Mouse (Mus musculus): ENCODE measurements around the gene Tulp4.
"Not testable (repeated sequence)": the region's sequence is repeated elsewhere in the genome, so short reads cannot be mapped to it uniquely, and the experiment has no call there.

Gene Tulp4

DNA sequence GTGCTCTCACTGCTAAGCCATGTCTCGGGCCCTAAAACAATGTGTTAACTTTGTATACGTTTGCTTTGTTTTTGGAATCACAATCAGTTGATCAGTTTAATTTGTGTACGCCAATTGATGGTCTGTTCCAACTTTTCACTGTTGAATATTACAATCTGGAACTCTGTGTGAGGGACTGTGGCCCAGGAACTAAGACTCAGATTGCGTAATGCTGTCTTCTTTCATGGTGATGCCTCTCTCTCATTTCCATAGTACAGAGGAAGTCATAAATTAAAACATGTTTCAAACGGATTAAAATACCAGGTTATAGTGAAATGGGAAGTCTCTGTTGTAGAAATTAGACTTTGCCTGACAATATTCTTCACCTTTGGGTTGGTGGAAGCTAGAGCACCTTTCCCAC, 83.0 kb downstream of the Tulp4 start:
- no peak for DNase-seq (ENCODE audit: low spot score)

DNA sequence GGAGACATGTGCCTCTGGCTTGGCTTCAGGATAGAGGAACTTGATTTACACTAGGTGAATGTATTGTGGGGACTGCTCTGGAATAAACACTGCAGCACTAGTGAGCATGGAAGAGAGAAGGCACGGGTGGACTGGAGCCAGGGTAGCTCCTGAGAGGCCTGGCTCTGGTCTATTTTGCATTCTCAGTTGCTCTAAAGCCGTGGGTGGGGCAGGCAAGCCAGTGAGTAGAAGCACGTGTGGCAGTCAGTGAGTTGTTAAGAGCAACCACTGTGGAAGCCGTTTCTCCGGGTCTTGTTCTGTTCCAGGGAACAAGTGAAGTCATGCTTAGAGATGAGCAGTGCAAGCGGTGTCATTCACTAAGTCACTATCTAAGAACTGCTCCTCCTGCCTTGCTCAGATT, 86.0 kb downstream of the Tulp4 start:
- DNase-seq (ENCODE audit: low spot score), result no peak

DNA sequence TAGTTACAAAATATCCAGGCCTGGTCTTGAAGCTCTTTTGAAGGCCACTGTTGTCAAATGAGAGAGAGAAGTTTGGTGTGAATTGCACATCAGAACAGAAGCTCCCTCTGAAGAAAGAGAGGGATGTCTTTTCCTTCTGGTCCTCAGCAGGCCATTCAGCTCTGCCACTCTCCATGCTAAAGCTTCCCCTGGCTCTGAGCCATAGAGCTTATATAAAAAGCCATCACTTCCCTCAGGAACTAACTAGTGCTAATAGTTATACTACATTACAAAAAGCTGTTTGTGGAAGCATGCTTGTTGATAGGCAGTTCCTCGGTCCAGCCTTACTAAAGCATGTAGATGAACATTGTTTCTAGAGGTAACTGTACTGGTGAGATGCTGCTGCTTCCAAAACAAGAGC, 89.2 kb downstream of the Tulp4 start:
- no peak for DNase-seq (ENCODE audit: low spot score)

DNA sequence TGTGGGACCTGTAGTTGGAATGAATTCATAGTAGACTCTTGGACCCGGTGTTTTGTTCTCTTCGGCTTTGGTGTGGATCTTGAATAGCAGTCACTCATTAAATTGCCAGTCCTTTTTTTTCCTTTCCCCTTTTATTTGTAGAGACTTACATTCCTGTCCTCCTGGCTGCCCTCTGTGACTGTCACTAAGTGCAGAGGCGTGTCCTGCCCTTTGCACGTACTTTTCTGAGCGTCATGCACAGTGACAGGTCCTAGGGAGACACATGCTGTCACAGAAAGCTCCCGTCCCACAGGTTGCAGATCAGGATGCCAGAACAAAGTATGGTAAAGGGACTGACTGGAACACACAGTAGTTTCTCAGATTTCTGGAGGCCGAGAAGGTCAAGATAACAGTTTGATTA, 91.3 kb downstream of the Tulp4 start:
- no peak for DNase-seq (ENCODE audit: low spot score)

DNA sequence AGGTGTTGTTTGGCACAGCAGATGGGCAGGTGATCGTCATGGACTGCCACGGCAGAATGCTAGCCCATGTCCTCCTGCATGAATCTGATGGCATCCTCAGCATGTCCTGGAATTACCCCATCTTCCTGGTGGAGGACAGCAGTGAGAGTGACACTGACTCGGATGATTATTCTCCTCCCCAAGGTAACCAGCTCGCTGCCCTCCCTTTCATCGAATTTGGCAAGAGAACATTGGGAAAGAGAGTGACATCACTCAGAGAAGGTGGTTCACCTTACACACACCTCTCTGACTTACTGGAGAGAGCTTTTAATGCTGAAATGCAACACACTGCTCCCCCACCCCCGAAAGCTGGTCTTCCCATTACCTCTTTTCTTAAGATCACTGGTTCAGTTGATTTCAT, 92.4 kb downstream of the Tulp4 start:
- no peak for DNase-seq (ENCODE audit: low spot score)

DNA sequence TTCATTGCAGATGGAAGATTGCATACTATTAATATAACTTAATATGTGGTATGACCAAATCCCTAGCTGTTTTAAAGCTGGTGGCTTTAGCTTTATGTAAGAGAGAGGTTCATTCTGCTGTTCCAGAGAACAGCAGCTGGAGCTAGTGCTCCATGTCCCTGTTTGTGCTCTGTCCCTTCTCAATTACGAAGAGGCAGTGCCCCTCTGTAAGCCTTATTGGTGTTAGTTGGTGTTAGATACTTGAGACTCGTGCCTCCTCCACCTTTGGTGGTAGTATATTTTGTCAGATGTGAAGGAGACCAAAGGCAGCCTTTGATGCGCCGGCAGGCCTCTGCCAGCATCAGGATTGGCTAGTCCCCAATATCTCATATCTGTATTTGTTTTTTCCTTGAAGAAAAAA, 92.9 kb downstream of the Tulp4 start:
- DNase-seq (ENCODE audit: low spot score), result no peak

DNA sequence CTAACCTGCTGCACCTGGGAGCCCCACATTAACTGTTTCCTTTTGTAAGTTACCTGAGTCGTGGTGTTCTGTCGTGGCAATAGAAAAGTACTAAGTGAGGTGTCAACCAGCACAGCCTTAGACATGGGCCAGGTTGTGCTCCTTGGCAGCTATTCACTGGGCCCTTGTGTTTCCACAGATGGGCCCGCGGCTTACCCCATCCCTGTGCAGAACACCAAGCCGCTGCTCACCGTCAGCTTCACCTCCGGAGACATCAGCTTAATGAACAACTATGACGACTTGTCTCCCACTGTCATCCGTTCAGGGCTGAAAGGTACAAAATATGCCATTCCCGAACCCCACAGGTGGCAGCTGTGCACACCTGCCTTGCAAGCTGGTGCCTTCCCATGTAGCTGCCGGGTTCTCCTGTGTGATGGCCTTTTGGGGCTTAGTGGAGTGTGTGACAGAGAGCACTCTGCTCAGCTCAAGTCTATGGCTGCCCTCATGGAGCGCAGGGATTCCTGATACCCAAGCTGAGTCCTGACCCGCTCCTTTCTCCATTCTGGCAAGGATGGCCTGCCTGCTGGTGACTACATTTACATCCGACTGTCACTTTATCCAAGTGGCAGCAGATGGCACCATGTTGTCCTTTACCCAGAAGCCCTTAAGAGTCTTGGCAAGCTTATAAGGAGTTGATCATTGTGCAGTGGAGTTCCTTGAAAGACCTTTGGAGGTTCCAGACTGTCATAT, 95.4 kb downstream of the Tulp4 start:
- no peak for DNase-seq (ENCODE audit: low spot score)

DNA sequence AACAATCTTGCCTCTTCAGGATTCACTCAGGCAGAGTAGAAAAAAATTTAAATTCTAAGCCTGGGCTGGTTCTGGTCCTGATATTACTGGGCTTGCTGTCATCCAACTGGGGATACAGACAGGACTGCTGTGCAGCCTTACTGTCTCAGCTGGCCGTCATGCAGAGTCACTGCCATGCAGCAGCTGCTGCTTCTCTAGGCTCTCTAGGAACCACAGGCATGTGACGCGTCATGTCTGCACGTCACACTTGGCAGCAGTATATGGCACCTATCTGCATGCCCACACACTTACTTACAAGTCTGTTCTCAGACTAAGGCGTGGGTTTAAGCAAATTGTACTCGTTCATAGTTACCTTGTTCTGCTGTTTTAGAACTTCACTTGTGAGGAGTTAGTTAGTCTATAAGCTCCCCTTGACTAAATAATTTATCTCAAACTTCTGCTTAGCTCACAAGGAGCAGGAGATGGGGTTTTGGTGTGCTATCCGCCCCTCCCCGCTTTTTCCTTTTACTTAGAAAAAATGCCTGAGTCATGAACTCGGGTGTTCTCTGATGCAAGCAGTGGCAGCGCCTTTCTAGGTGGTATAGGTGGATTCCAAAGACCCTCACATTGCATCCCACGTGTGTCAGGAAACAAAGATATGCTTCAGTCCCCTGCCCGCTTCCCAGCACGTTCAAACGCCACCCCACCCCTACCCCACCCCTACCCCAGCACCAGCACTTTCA, 96.3 kb downstream of the Tulp4 start:
- no peak for DNase-seq (ENCODE audit: low spot score)

DNA sequence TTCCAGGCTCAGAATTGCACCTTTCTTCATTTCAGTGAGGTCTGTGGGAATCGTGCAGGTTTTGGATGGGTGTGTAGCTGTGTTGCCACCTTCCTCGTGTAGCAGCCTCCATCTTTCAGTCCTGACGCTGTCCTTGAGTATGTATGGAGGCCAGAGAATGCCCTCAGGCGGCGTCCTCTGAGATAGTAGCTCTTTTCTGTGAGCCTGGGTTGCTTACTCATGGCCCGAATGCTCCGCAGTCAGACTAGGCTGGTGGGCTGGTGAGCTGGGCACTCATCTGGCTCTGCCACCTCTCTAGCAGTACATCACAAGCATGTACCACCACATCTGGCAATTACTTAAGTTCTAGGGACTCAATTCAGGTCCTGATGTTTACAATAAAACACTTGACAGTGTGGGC, 96.9 kb downstream of the Tulp4 start:
- DNase-seq (ENCODE audit: low spot score), result no peak

DNA sequence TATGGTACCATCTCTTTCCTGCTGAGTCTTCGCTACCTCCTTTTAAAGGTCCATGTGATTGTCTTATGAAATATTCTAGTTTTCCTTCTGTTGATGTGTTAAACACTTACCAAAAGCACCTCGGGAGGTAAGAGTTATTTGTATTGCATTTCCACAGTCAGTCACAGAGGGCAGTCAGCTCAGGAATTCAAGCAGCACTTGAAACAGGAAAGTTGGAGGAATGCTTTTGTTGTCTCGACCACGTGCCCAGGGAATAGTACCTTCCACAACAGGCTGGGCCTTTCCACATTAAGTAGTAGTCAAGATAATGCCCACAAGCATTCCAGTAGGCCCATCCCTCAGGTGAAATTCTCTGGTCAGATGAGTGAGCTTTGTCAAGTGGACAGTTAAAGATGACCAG, 97.6 kb downstream of the Tulp4 start:
- DNase-seq (ENCODE audit: low spot score), result no peak

DNA sequence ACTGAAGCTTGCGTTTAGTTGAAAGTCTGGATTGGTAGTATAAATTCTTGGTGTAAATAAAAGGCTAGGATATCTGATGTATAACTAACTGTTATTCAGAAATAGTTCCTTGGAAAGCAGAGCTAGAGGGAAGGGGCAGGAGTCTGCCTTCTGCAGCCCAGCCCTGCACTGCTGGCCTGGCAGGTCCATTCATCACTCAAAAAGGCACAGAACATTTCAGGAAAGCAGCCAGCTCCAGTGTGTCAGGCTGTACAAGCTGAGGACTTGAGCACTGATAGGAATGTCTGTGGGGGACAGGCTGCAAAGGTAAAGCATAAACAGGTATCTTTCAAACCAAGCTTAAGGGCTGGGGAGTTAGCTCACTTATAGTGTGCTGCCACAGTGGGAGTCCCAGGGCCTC, 105.5 kb downstream of the Tulp4 start:
- no peak for DNase-seq (ENCODE audit: low spot score)

DNA sequence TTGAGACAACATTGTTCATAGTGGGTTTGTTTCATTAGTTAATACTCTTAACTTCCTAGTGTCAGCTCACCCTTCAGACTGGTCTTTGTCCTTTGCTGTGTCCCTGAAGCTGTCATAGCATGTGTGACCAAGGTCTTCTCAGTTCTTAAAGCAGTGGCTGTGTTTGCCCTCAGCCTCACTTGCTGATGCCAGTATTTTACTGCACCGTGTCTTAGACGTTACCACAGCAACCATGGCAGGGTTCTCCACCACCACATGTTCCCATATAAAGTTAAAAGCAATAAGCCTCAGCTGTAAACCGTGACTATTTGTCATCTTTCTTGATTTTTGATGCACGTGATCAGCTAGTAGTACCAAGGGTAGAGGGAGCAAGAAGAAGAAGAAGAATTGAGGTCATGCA, 109.4 kb downstream of the Tulp4 start:
- DNase-seq (ENCODE audit: low spot score), result no peak

DNA sequence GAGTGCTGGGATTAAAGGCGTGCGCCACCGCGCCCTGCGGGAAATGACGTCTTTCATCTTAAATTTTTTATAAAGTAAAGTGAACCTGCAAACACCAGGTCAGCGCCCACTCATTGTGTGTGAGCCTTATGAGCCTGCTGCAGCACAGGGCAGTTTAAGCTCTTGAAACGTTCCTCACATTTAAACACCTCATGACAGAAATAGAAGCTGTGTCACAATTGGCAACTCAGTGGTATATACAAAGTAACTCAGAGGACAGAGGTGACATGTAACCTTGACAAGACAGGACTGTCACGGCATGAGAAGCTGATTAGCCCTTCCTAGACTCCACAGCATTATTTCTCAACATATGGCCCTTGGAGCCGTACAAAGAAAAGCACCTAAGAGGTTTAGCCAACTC, 110.3 kb downstream of the Tulp4 start:
- DNase-seq (ENCODE audit: low spot score), result no peak

DNA sequence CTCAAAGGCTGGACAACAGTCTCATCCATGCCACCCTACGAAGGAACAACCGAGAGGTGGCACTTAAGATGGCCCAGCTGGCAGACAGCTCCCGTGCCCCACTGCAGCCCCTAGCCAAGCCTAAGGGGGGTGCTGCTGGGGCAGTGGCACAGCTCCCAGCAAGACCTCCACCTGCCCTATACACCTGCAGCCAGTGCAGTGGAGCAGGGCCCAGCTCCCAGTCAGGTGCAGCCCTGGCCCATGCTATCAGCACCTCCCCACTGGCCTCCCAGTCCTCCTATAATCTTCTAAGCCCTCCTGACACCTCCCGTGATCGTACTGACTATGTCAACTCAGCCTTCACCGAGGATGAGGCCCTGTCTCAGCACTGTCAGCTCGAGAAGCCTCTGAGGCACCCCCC, 126.4 kb downstream of the Tulp4 start:
- DNase-seq (ENCODE audit: low spot score), result not testable (repeated sequence)

DNA sequence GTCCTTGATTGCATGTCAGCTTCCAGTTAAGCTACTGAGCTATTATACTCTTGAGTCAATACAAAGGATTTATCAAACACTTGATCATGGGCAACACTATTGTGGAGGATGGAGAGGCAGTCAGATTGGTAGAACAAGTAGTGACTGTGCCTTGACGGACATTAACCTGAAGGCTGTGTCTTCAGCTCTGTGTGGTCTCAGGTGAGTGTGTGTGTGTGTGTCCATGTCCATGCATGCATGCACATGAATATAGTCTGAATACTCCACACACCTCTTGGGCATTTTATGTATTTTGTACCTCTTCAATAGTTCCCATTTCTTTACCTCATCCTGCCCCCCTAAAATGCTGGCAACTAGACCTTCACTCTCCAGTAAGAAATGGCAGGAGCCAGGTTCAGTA, 145.1 kb downstream of the Tulp4 start:
- DNase-seq (ENCODE audit: low spot score), result not testable (repeated sequence)

DNA sequence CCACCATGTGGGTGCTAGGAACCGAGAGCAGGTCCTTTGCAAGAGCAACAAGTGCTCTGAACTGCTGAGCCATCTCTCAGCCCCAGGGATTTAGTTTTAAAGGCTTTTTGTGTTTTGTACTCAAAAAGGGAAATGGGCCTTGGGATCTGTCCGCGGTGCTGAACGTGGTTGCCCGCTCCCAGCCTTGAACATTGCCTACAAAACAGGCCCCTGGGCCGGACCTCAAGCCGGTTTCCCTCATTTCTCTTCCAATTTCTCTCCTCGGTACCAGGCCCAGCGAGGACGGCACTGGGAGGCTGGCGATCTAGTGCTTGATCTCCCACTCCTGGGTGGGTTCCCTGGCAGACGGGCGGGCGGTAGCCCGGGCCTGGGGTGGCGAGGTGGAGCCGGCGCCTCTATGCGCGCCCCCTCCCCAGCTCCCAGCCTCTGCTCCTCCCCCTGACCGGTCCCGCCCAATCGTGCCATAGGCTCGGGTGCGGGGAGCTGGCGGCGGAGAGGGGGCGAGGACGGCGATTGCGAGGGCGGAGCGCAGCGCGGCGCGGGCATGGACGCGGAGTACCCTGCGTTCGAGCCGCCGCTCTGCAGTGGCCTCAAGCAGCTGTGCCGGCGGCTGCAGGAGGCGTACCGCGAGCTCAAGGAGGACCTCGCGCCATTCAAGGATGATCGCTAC, 150.3 kb downstream of the Tulp4 start, which contains the start of gene Tmem181a:
Gene Tmem181a (plus strand): TSS at position 461 of the 670 bp plus-strand sequence.
- not testable (repeated sequence) for DNase-seq (ENCODE audit: low spot score)

DNA sequence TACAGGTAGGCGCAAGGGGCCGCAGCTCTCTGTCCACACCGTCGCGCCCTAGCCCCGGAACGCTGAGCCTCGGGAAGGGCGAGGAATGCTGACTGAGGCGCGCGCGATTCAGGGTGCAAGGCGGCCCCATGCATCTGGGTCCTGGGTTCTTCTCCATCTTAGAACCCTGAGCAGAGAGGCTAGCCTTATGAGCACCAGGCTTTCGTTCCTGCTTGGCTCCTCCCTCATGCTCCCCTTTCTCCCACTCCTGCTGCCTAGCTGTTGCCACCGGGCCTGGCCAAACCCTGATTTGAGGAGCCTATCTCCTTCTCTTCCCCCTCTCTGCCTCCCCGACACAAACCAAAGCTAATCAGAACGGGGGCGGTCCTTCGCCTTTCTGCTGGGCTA, 150.8 kb downstream of the Tulp4 start:
- not testable (repeated sequence) for DNase-seq (ENCODE audit: low spot score)

DNA sequence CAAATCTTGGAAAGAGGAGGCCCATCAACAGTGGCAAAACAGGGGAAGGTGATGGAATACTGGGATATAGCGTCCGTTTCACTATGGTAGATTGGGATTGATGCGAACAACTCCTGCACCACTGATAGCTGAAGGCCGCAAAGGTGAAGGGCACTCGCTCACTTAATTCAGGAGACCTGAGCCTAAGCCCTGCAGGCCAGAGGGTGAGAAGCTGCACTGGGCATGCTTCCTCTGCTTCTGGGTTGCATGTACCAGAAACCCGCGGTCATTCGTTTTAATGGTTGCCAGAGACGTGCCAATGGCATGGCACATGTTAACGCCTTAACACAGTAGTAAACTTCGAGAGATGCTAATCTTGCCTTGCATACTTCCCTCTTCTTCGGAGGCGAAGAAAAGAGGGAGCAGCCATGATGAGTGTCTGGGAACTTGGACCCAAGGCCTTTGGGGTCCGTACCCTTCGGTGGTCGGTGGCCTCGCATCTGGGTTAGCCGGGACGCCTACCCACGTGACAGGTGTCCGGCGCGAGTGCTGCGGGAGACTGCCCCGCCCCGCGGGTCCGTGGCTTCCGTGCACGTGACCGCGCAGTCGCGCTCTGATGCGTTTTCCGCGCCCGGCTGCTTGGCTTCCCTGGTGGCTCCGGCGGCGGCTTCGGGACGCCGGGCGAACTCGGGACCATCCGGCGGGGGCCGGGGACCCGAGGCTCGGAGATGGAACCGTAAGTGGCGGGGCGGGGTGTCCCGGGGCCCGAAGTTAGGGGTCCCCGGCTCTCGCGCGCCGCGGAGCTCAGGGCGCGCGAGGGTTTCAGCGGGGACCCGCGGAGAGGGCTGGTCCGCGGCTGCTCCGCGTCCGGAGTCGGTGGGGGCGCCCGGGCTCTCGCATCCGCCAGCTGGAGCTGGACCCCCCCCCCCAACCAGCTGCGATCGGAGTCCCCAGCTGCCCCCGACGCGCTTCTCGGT, 163.9 kb downstream of the Tulp4 start:
- DNase-seq (ENCODE audit: low spot score), result peak; percentile 29

DNA sequence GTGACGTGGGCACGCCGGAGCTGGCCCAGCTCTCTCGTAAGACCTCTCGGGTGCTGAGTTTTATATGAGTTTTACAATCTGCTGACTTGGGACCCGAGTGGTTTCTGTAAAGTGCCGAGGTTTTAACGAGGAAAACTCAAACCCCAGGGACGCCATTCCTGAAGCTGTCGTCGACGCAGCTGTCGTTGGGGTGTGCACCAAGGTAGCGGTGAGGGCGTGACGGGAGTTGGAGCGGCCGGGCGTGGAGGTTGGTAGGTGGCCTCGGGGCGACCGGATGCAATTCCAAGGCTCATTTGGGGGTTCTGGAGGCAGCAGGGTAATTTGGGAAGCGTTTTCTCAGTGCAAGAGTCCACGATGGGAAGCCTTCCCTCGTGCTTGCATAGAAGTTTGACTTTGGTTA, 164.6 kb downstream of the Tulp4 start:
- not testable (repeated sequence) for DNase-seq (ENCODE audit: low spot score)

DNA sequence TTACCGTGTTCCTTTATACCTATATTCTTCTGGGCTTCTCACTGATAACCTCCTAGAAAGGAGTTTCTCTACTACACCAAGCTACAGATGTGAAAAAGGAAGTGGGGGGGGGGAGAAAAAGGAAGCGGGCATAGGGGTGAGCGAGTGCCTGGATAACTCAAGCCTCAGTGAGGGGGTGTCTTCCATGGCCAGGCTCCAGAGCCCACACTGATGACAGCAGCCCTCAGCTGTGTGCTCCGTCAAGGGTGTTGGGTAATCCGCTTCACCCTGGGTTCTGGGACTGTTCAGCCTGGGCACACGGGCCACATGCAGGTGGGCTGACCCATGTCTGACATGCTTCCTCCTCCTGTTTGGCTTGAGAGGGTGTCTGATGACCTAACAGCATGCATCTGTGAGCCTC, 165.7 kb downstream of the Tulp4 start:
- not testable (repeated sequence) for DNase-seq (ENCODE audit: low spot score)

DNA sequence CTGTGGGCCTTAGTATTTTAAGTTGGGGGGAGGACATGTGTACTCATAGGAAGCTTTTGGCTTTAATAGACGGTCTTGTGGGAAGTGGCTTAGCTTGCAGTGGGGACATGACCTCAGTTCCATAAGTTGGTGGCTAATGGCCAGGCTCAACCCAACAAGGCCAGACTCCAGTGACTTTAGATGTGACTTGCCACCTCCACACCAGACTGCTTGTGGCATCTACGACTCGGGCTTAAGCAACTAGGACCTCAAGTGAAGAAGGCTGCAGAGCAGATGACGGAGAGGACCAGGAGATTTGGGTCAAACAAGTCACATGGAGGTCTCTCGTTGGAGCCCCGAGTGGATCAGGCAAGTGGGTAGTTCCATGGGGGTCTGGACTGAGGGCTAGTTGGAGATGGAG, 168.5 kb downstream of the Tulp4 start:
- DNase-seq (ENCODE audit: low spot score), result not testable (repeated sequence)

DNA sequence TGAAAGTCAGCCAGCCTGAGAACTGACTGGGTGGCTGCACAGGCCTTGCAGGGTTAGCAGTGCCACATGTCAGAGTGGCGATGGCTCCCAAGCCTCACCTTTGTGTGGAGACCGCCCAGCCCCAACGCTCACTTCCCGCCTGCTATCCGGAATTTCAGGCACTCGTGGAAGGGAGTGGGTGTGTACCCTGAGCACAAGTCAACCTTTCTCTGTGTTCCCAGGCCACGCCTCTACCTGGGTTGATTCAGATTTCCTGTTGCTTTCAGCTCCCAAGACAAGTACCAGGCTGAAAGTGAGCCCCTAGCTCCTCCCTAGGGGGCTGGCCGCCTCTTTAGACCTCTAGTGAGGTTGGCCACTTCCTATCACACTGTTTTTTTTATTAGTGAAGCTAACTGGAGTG, 173.0 kb downstream of the Tulp4 start:
- not testable (repeated sequence) for DNase-seq (ENCODE audit: low spot score)

All from urinary bladder, postnatal 25 days (tissue).